Mouse (Mus musculus): Measurements from ENCODE around the gene Abcc8. TPM values are rescaled to one million over a fixed set of nuclear protein-coding genes. Genes with fewer than 3 reads are reported as not detected.
"Not testable (repeated sequence)": the region's sequence is repeated elsewhere in the genome, so short reads cannot be mapped to it uniquely, and the experiment has no call there.

Abcc8 gene
- total RNA-seq (2021), result 1 to 10 TPM; 3.3 to 4.4 TPM
- long read RNA-seq, experiment 1, partial matches to known transcripts, result 0 of 6 reads
- long read RNA-seq, experiment 1, other reads (novel, unspliced or antisense), result 6 of 6 reads
- long read RNA-seq, experiment 2, partial matches to known transcripts, result 1 of 3 reads
- long read RNA-seq, experiment 2, other reads (novel, unspliced or antisense), result 2 of 3 reads

- DNase-seq (ENCODE audit: low spot score in 2 of 2), result no peak
Observed at GRCm38 (mm10) chr7:46179431-46180275, at the start of gene Abcc8. Gene Abcc8, minus strand, starts transcription at chr7:46180033.

- DNase-seq (ENCODE audit: low spot score in 2 of 2), result no peak
Observed at GRCm38 (mm10) chr7:46226936-46227335, 47.1 kb upstream of the Abcc8 start.

- DNase-seq (ENCODE audit: low spot score in 2 of 2), result peak; percentile 60 to 62
Observed at GRCm38 (mm10) chr7:46226253-46226652, 46.4 kb upstream of the Abcc8 start.

GRCm38 (mm10) chr7:46220591-46221129 lies 40.8 kb upstream of the Abcc8 start:
- no peak for DNase-seq (ENCODE audit: low spot score in 2 of 2)

GRCm38 (mm10) chr7:46218415-46218814 lies 38.6 kb upstream of the Abcc8 start:
- no peak for DNase-seq (ENCODE audit: low spot score in 2 of 2)

- no peak for DNase-seq (ENCODE audit: low spot score in 2 of 2)
Observed at GRCm38 (mm10) chr7:46216481-46216880, 36.6 kb upstream of the Abcc8 start.

GRCm38 (mm10) chr7:46210276-46210675 lies 30.4 kb upstream of the Abcc8 start:
- no peak for DNase-seq (ENCODE audit: low spot score in 2 of 2)

- no peak for DNase-seq (ENCODE audit: low spot score in 2 of 2)
Observed at GRCm38 (mm10) chr7:46208131-46208530, 28.3 kb upstream of the Abcc8 start.

GRCm38 (mm10) chr7:46204775-46205174 lies 24.9 kb upstream of the Abcc8 start:
- no peak for DNase-seq (ENCODE audit: low spot score in 2 of 2)

GRCm38 (mm10) chr7:46204046-46204471 lies 24.2 kb upstream of the Abcc8 start:
- DNase-seq (ENCODE audit: low spot score in 2 of 2), result peak; percentile 12 to 32

- no peak for DNase-seq (ENCODE audit: low spot score in 2 of 2)
Observed at GRCm38 (mm10) chr7:46201649-46202048, 21.8 kb upstream of the Abcc8 start.

GRCm38 (mm10) chr7:46200021-46200420 lies 20.2 kb upstream of the Abcc8 start:
- no peak for DNase-seq (ENCODE audit: low spot score in 2 of 2)

GRCm38 (mm10) chr7:46195356-46195755 lies 15.5 kb upstream of the Abcc8 start:
- DNase-seq (ENCODE audit: low spot score in 2 of 2), result no peak

- DNase-seq (ENCODE audit: low spot score in 2 of 2), result no peak
Observed at GRCm38 (mm10) chr7:46184232-46184631, 4.4 kb upstream of the Abcc8 start.

GRCm38 (mm10) chr7:46181590-46181989 lies 1.8 kb upstream of the Abcc8 start:
- DNase-seq (ENCODE audit: low spot score in 2 of 2), result peak; percentile 34 to 47

GRCm38 (mm10) chr7:46168980-46169379 lies 10.9 kb downstream of the Abcc8 start:
- not testable (repeated sequence) for DNase-seq (ENCODE audit: low spot score in 2 of 2)

- DNase-seq (ENCODE audit: low spot score in 2 of 2), result no peak
Observed at GRCm38 (mm10) chr7:46168402-46168801, 11.4 kb downstream of the Abcc8 start.

- DNase-seq (ENCODE audit: low spot score in 2 of 2), result no peak
Observed at GRCm38 (mm10) chr7:46167901-46168300, 11.9 kb downstream of the Abcc8 start.

- no peak for DNase-seq (ENCODE audit: low spot score in 2 of 2)
Observed at GRCm38 (mm10) chr7:46165876-46166275, 14.0 kb downstream of the Abcc8 start.

- DNase-seq (ENCODE audit: low spot score in 2 of 2), result no peak
Observed at GRCm38 (mm10) chr7:46162731-46163130, 17.1 kb downstream of the Abcc8 start.

GRCm38 (mm10) chr7:46162132-46162727 lies 17.6 kb downstream of the Abcc8 start:
- DNase-seq (ENCODE audit: low spot score in 2 of 2), result no peak

- DNase-seq (ENCODE audit: low spot score in 2 of 2), result no peak
Observed at GRCm38 (mm10) chr7:46161615-46162014, 18.2 kb downstream of the Abcc8 start.
